Mouse (Mus musculus): Measurements from ENCODE around the gene Vmn2r77. TPM values are rescaled to one million over a fixed set of nuclear protein-coding genes. Genes with fewer than 3 reads are reported as not detected.

Vmn2r77 gene
- not detected for polyA plus RNA-seq (2012; fragmentation: generic; extraction: Trizol)

GRCm38 (mm10) chr7:86794727-86795126, at the start of gene Vmn2r77:
Gene Vmn2r77, plus strand, starts transcription at chr7:86795027.

DNA sequence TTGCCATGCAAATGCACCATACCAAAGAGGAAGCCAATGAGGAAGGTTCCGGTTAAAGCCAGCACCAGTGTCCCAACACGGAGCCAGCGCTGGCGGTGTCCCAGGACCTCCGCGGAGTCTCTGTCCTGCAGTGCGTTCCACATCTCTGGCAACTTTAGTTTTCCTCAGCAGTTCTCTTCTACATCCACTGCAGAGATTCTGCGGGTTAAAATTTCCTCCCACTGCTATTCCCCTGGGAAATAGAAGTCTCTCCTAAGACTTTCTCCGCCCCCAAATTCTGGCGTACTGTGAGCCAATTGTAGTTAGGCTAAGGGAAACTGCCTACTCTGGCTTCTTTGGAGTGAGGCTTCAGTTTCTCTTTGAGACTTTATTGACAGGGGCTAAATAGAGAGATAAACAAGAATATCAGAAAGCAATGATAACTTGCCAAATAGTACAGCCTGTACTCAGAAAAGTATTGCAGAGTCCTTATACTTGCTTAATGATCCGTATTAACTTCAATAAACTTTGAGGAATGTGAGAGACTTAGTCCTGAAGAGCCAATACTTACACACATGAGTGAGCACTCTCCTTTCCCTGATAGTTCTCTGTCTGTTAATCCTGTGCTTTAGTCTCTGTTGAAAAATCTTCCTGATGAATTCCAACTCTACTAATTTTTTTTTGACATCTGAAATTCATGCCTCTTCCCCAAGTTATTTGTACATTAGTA, 19.1 kb upstream of the Vmn2r77 start, which contains the start of gene Folh1:
Gene Folh1 (minus strand): TSS at position 327 of the 709 bp plus-strand sequence.

Other genes with a start within 250 kb of the Vmn2r77 start
- not detected for gene Olfr295, start 211.2 kb upstream of the Vmn2r77 start, polyA plus RNA-seq (2012; fragmentation: generic; extraction: Trizol)
- gene Olfr294, start 178.4 kb upstream of the Vmn2r77 start, polyA plus RNA-seq (2012; fragmentation: generic; extraction: Trizol): not detected
- gene Olfr293, start 146.0 kb upstream of the Vmn2r77 start, polyA plus RNA-seq (2012; fragmentation: generic; extraction: Trizol): not detected
- not detected for gene Olfr292, start 106.7 kb upstream of the Vmn2r77 start, polyA plus RNA-seq (2012; fragmentation: generic; extraction: Trizol)
- gene Folh1, start 19.1 kb upstream of the Vmn2r77 start, polyA plus RNA-seq (2012; fragmentation: generic; extraction: Trizol): under 1 TPM in 1 of 2 experiments, not detected in 1; 0.02 TPM
- not detected for gene Vmn2r78, start 120.1 kb downstream of the Vmn2r77 start, polyA plus RNA-seq (2012; fragmentation: generic; extraction: Trizol)
- gene Vmn2r79, start 201.1 kb downstream of the Vmn2r77 start, polyA plus RNA-seq (2012; fragmentation: generic; extraction: Trizol): under 1 TPM in 1 of 2 experiments, not detected in 1; 0.01 TPM